Mouse (Mus musculus): ENCODE data around the gene Chst8.

- no peak for TF ChIP-seq CTCF (IDR thresholded peaks at IDR 0.05; ENCODE audit: low read depth, low read length)
- TF ChIP-seq POLR2AphosphoS5 (IDR thresholded peaks at IDR 0.05; ENCODE audit: insufficient replicate concordance, low read depth, low read length) = no peak
- no peak for TF ChIP-seq TAL1 (conservative IDR thresholded peaks at IDR 0.05; ENCODE audit: low read depth, low read length)
Observed at GRCm38 (mm10) chr7:34745426-34745825, 67.1 kb downstream of the Chst8 start.
